Mouse (Mus musculus): ENCODE results near the gene Rassf3. TPM values are rescaled to one million over a fixed set of nuclear protein-coding genes. Genes with fewer than 3 reads are reported as not detected.

Gene Rassf3
- polyA plus RNA-seq, 1 experiment from 2014 or later, result 17.3 TPM

DNA sequence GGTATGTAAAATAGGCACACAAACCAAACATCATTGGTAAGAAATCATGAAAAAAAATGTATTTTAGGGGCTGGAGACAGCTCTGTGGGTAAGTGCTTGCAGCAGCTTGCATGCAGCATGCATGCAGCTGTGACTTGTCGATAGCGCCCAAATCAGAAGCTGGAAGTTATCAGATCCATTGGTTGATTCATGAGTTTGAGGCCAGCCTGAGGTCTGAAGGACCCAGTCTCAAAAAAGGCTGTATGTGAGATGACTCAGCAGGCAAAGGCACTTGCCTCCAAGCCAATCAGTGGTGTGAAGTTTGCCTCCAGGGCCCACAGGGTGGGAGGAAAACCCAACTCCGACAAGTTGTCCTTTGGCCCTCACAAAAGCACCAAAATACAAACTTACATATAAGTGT is 6.5 kb downstream of the Rassf3 start:
- Histone ChIP-seq H3K36me3 (no peaks in the 10 kb centered on the region), H3K9me3 (no peaks in the 10 kb centered on the region), H3K4me2 (no peak overlapping the region), H3K4me1 (peaks cover 64% of the 10 kb centered on the region), H3K9ac (no peak overlapping the region), H3K4me3 (no peak overlapping the region), H3K27ac (no peak overlapping the region), H3K27me3 (no peaks in the 10 kb centered on the region)
- no peak for ATAC-seq (ENCODE audit: insufficient number of reproducible peaks, low FRiP score, low TSS enrichment, low read depth)
- 47% methylated on average over 3 of the region's 3 CpGs for WGBS

DNA sequence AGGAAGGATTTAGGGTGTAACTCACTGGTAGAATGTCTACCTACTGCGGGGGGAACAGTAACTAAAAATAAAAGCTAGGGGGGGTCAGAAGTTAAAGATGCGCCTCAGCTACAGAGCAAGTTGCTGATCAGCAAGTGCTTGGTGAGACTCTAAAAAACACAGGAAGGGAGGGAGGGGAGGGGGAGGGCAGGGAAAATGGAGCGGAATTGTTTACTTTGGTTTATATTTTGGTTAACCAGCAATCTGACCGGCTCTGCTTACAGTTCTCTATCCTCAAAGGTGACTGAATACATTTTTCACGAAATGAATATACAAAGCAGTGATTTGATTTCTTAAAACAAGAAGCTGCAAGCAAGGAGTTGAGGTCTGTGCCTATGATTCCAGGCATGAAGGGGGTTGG is 7.2 kb downstream of the Rassf3 start:
- peak overlapping the region; percentile 30; the same call in 1 of the 2 replicates for H3K27ac ChIP-seq
- no peak for ATAC-seq (ENCODE audit: insufficient number of reproducible peaks, low FRiP score, low TSS enrichment, low read depth)

DNA sequence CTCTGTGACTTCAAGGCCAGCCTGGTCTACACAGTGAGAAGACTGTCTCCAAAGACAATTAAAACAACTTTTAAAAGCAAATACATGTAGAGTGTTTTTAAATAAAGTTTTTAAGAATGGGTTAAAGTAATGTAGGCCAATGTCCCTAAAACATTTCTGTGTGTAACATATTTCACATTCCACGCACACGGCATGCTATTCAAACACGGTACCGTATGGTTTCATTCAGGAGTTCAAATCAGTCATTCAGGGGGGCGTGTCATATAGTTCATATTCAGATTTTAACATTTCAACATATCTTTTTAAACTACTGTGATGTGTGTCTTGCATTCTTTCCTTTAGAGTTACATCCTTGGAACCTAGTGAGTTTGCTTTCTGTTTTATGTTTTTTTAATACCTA is 7.9 kb downstream of the Rassf3 start:
- H3K36me3 ChIP-seq, result no peaks in the 10 kb centered on the region
- no peaks in the 10 kb centered on the region for H3K9me3 ChIP-seq
- WGBS, result 42% methylated on average over 5 of the region's 5 CpGs
- H3K4me1 ChIP-seq, result peaks cover 51% of the 10 kb centered on the region
- no peaks in the 10 kb centered on the region for H3K27me3 ChIP-seq
- no peak overlapping the region for H3K4me2 ChIP-seq
- no peak overlapping the region for H3K27ac ChIP-seq
- ATAC-seq (ENCODE audit: insufficient number of reproducible peaks, low FRiP score, low TSS enrichment, low read depth), result no peak
- H3K9ac ChIP-seq, result no peak overlapping the region
- no peak overlapping the region for H3K4me3 ChIP-seq

More for the DNA sequence above, 7.2 kb downstream of the Rassf3 start:
- Histone ChIP-seq H3K4me2 (no peak overlapping the region), H3K36me3 (no peaks in the 10 kb centered on the region), H3K9ac (no peak overlapping the region), H3K27me3 (no peaks in the 10 kb centered on the region), H3K4me1 (peaks cover 59% of the 10 kb centered on the region), H3K4me3 (no peak overlapping the region), H3K9me3 (no peaks in the 10 kb centered on the region)
- WGBS, result 37% methylated on average over 5 of the region's 5 CpGs

DNA sequence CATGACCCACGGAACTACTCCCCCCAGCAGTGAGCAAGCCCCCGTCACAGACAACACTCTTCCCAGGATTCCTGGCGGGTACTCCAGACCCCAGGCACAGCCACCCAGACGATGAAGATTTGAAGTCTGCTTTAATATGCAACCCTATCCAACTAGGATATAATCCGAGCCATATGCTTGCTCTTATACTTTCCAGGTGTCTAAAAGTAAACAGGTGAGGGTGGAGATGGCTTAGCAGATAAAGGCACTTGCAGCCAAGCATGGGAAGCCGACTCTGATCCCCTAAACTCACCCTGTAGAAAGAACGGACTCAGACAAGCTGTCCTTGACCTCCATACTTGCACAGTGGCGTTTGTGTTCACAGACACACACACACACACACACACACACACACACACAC is 8.4 kb downstream of the Rassf3 start:
- Histone ChIP-seq H3K36me3 (no peaks in the 10 kb centered on the region), H3K27ac (no peak overlapping the region), H3K9ac (no peak overlapping the region), H3K27me3 (no peaks in the 10 kb centered on the region), H3K9me3 (no peaks in the 10 kb centered on the region), H3K4me2 (no peak overlapping the region), H3K4me1 (peaks cover 47% of the 10 kb centered on the region), H3K4me3 (no peak overlapping the region)
- WGBS, result 46% methylated on average over 8 of the region's 8 CpGs
- ATAC-seq (ENCODE audit: insufficient number of reproducible peaks, low FRiP score, low TSS enrichment, low read depth), result no peak

DNA sequence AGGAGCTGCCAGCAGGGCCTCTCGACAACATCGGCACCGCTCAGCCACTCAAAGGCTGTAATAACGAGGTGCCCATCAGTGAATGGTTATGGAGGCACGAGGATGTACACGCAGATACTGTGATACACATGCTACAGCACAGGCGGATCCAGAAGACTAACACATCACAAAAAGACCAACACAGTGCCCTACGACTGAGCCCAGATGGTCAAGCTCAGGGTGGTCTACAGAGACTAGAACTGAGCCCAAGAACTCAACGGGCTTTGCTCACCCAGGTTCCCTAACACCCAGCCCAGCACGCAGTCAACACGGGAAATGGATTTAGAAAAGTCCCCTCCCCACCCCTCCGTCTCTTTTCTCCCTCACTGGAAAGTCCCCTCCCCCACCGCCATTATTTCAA is 9.1 kb downstream of the Rassf3 start:
- 75% methylated on average over 13 of the region's 13 CpGs for WGBS
- no peak for ATAC-seq (ENCODE audit: insufficient number of reproducible peaks, low FRiP score, low TSS enrichment, low read depth)
- no peak overlapping the region for H3K4me3 ChIP-seq
- H3K27me3 ChIP-seq, result no peaks in the 10 kb centered on the region
- H3K4me1 ChIP-seq, result peaks cover 49% of the 10 kb centered on the region
- no peaks in the 10 kb centered on the region for H3K36me3 ChIP-seq
- H3K4me2 ChIP-seq, result no peak overlapping the region
- H3K9ac ChIP-seq, result no peak overlapping the region
- H3K27ac ChIP-seq, result no peak overlapping the region
- no peaks in the 10 kb centered on the region for H3K9me3 ChIP-seq

DNA sequence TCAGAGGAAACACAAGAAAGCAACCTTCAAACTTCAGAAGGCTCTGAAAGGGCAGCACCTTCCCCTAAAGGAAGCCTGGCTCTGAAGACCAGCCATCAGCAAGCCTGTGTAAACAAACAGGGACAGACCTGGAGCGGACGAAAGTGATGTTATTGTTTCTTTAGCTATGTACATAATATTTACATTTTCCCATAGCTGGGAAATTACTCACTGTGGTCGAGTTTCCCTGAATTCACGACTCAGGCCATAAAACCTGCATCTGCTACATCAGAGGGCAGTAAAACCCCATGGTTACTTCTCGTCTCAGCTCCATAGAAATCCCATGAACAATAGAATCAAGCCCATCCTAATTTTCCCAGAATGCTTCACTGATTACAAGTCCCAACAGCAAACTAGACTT is 11.1 kb downstream of the Rassf3 start:
- Histone ChIP-seq H3K27ac (peak overlapping the region; percentile 69), H3K4me3 (no peak overlapping the region), H3K9ac (no peak overlapping the region), H3K9me3 (no peaks in the 10 kb centered on the region), H3K36me3 (no peaks in the 10 kb centered on the region), H3K4me2 (no peak overlapping the region), H3K4me1 (peaks cover 50% of the 10 kb centered on the region), H3K27me3 (no peaks in the 10 kb centered on the region)
- no peak for ATAC-seq (ENCODE audit: insufficient number of reproducible peaks, low FRiP score, low TSS enrichment, low read depth)
- WGBS, result 29% methylated on average over 5 of the region's 5 CpGs

DNA sequence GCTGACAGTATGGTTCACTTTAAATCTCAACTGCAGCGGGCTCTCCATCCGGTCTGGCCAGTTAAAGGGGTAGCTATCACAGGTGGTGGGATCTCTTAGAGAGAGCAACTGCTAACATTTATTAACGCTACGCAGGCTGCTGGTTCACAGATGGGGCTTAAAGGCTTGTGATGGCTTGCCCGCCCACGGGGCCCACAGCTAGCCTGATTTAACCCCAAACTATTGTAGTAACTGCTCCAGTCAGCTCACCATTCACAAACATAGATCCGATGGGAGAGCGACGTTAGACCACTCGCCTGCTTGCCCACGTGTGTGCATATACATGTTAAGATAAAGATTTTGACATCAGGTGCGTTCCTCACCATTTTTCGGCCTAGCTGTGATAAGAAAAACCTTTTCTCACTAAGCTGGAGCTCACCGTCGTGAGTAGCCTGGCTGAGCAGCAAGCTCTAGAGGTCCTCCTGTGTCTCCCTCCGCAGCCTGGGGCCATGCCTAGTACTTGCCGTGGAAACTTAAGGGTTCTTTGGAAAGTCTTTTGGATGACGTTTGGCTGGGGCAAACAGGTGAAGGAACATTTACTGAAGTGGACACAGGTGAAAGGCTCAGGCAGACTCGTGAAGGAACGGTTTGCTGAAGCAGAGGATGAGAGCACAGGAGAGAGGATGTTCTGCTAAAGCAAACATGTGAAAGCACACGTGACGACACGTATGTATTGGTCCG is 13.8 kb downstream of the Rassf3 start:
- WGBS, result 54% methylated on average over 24 of the region's 24 CpGs
- Histone ChIP-seq H3K27ac (no peak overlapping the region), H3K9me3 (no peaks in the 10 kb centered on the region), H3K27me3 (no peaks in the 10 kb centered on the region), H3K4me1 (peaks cover 41% of the 10 kb centered on the region), H3K4me3 (no peak overlapping the region), H3K9ac (no peak overlapping the region), H3K4me2 (no peak overlapping the region), H3K36me3 (no peaks in the 10 kb centered on the region)
- ATAC-seq (ENCODE audit: insufficient number of reproducible peaks, low FRiP score, low TSS enrichment, low read depth), result no peak

DNA sequence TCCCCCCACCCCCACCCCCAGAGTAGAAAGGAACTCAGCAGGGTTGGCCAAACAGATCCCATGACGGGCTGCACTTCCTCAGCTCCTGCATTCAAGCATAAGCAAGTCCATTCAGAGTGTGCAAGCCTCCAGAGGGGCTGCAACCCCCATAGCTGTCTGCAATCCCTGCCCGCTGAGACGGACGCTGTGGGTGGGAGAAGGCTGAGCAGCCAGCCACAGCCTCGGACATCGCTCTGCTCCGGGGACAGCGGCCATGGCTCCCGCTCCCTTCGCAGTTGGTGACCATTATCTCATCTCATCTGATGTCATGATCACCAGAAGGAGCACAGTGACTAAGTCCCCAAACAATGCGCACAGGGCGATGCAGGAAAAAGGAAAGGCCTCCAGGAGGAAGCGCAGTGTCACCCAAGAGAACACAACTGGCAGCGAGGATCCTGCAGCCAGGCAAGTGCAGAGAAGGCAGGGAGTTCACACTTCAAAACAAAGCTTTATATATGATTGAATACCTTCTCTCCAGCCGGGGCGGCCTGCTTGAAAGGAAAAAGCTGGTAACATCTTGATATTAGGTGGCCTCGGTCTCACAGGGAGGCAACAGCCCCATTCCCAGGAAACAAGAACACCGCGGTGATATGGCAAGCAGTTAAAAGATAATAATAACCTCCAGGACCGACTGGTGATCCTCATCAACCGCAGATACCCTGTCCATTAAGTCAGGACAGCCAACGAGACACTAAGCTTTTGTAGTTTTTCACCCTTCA is 14.6 kb downstream of the Rassf3 start:
- Histone ChIP-seq H3K27me3 (no peaks in the 10 kb centered on the region), H3K4me1 (peaks cover 36% of the 10 kb centered on the region), H3K4me2 (peak overlapping the region; percentile 26), H3K9ac (no peak overlapping the region), H3K9me3 (no peaks in the 10 kb centered on the region), H3K27ac (peak overlapping the region; percentile 50), H3K36me3 (no peaks in the 10 kb centered on the region), H3K4me3 (no peak overlapping the region)
- WGBS, result 24% methylated on average over 22 of the region's 22 CpGs
- no peak for ATAC-seq (ENCODE audit: insufficient number of reproducible peaks, low FRiP score, low TSS enrichment, low read depth)

DNA sequence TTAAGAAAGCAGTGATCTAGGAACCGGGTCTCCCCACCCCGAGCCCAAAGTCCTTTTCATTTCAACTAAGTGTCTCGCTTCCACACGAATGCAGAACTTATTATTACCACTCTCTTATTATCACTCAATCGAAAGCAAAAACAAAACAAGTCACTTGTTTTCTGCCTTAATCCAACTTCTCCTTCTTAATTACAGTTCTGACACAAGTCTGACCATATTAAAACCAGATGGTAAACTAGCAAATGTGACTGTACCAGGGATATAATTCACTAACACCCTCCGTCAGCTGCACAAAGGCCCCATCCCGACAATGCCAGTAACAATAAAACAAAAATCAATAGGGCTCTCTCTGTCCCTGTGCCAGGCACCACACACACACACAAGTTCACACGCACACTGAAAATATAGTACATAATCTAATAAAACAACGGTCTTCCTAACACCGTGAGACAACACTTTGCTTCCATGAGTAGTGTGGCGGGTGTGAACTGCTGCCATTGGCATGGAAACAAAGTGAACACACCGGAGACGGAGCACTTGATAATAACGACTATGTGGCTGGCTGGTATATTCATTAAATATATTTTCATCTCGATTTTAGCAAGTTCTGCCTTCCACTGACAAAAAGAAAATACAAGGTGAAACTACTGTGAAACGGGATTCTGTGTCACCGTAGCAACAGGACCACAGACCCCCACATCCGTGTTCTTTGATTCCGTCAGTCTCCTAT is 16.9 kb downstream of the Rassf3 start:
- no peak overlapping the region for H3K4me3 ChIP-seq
- no peak overlapping the region for H3K9ac ChIP-seq
- peaks cover 32% of the 10 kb centered on the region for H3K4me1 ChIP-seq
- no peaks in the 10 kb centered on the region for H3K36me3 ChIP-seq
- no peak overlapping the region for H3K27ac ChIP-seq
- ATAC-seq (ENCODE audit: insufficient number of reproducible peaks, low FRiP score, low TSS enrichment, low read depth), result no peak
- H3K4me2 ChIP-seq, result 0 out of 2 replicates have a peak overlapping the region, but pooled peaks have one; percentile 14
- WGBS, result 32% methylated on average over 19 of the region's 19 CpGs
- H3K27me3 ChIP-seq, result no peaks in the 10 kb centered on the region
- H3K9me3 ChIP-seq, result no peaks in the 10 kb centered on the region

DNA sequence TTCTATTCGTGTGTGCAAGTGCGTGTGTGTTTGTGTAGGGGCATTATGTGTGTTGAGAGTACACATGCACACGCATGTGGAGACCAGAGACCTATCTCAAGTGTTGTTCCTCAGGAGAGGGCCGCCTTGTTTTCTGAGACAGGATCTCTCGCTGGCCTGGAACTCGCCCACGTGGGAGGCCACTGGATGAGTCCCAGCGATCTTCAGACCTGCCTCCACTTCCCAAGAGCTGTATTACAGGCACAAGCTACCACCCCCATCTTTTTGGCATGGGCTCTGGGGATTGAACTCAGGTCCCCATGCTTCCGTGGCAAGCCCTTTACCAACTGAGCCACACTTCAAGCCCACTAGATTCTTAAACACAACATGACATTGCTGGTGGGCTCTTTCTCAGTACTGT is 17.7 kb downstream of the Rassf3 start:
- Histone ChIP-seq H3K9ac (no peak overlapping the region), H3K4me3 (no peak overlapping the region), H3K9me3 (no peaks in the 10 kb centered on the region), H3K4me2 (no peak overlapping the region), H3K36me3 (no peaks in the 10 kb centered on the region), H3K27me3 (no peaks in the 10 kb centered on the region), H3K4me1 (peaks cover 32% of the 10 kb centered on the region), H3K27ac (no peak overlapping the region)
- 86% methylated on average over 9 of the region's 9 CpGs for WGBS
- ATAC-seq (ENCODE audit: insufficient number of reproducible peaks, low FRiP score, low TSS enrichment, low read depth), result no peak

DNA sequence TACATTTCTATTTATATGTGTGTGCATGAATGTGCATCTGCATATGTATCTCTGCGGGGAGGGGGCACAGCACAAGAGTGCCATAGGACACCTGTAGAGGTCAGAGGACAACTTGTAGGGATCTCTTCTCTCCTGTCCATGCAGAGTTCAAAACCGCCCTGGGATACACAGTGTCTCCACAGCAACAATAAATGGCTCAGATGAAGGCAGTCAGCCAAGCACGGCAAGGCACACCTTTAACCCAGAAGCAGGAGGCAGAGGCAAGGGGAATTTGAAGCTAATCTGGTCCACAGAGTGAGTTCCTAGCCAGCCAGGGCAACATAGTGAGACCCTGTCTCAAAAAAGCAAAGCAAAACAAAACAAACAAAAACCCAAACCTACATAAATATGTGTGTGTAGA is 18.8 kb downstream of the Rassf3 start:
- Histone ChIP-seq H3K9me3 (no peaks in the 10 kb centered on the region), H3K4me2 (no peak overlapping the region), H3K27ac (no peak overlapping the region), H3K27me3 (no peaks in the 10 kb centered on the region), H3K36me3 (no peaks in the 10 kb centered on the region), H3K4me3 (no peak overlapping the region), H3K4me1 (peaks cover 29% of the 10 kb centered on the region), H3K9ac (no peak overlapping the region)
- no peak for ATAC-seq (ENCODE audit: insufficient number of reproducible peaks, low FRiP score, low TSS enrichment, low read depth)
- 65% methylated on average over 3 of the region's 3 CpGs for WGBS

DNA sequence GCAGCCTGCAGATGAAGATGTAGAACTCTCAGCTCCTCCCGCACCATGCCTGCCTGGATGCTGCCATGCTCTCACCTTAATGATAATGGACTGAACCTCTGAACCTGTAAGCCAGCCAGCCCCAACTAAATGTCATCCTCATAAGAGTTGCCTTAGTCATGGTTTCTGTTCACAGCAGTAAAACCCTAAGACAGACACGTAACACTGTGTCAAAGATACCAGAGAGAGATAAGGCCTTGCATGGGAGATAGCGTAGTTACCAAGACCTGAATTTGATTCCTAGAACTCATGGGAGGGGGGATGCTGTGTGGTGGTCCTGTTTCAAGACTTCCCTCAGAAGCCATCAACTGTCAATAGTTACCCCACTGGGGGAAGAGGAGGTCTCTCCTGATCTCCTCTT is 20.6 kb downstream of the Rassf3 start:
- no peaks in the 10 kb centered on the region for H3K27me3 ChIP-seq
- no peak overlapping the region for H3K4me2 ChIP-seq
- no peak for ATAC-seq (ENCODE audit: insufficient number of reproducible peaks, low FRiP score, low TSS enrichment, low read depth)
- no peaks in the 10 kb centered on the region for H3K9me3 ChIP-seq
- peaks cover 17% of the 10 kb centered on the region for H3K4me1 ChIP-seq
- WGBS, result 86% methylated on average over 3 of the region's 3 CpGs
- H3K36me3 ChIP-seq, result no peaks in the 10 kb centered on the region
- H3K9ac ChIP-seq, result no peak overlapping the region
- no peak overlapping the region for H3K27ac ChIP-seq
- H3K4me3 ChIP-seq, result no peak overlapping the region
